Mouse (Mus musculus): ENCODE measurements around the gene Gm5294. TPM values are rescaled to one million over a fixed set of nuclear protein-coding genes. Genes with fewer than 3 reads are reported as not detected.

Gm5294 gene
- polyA plus RNA-seq, 1 experiment = not detected

- H3ac ChIP-seq (ENCODE audit: control insufficient read depth, insufficient read length) = no peak overlapping the region
- TF ChIP-seq POLR2A (IDR thresholded peaks at IDR 0.05; ENCODE audit: insufficient read length, low read depth) (no peak), POLR2AphosphoS2 (IDR thresholded peaks at IDR 0.05; ENCODE audit: insufficient read length, low read depth) (no peak), TCF12 (IDR thresholded peaks at IDR 0.05; ENCODE audit: insufficient read depth, poor library complexity, severe bottlenecking) (no peak), MAX (IDR thresholded peaks at IDR 0.05; ENCODE audit: low read depth) (no peak), USF1 (IDR thresholded peaks at IDR 0.05; ENCODE audit: low read depth) (no peak), REST (IDR thresholded peaks at IDR 0.05; ENCODE audit: insufficient read depth, insufficient read length) (no peak), E2F4 (IDR thresholded peaks at IDR 0.05; ENCODE audit: insufficient read depth) (no peak), SRF (IDR thresholded peaks at IDR 0.05; ENCODE audit: control insufficient read depth, insufficient read length, low read depth) (no peak), CEBPB (IDR thresholded peaks at IDR 0.05; ENCODE audit: insufficient read depth, poor library complexity, severe bottlenecking) (no peak), TCF3 (IDR thresholded peaks at IDR 0.05; ENCODE audit: insufficient read length, low read depth) (no peak), MYOD1 (IDR thresholded peaks at IDR 0.05; ENCODE audit: control insufficient read depth in 1 of 3, insufficient read length in 2 of 3, low read depth in 2 of 3) (no peak)
- no peak overlapping the region for H3K4me3 ChIP-seq
- H3K4me2 ChIP-seq (ENCODE audit: low read depth) = no peak overlapping the region
- no peaks in the 10 kb centered on the region for H3K27me3 ChIP-seq (ENCODE audit: control insufficient read depth, insufficient read depth, insufficient read length)
- H3K79me2 ChIP-seq (ENCODE audit: control insufficient read depth, insufficient read depth) = no peaks in the 10 kb centered on the region
- no peaks in the 10 kb centered on the region for H3K36me3 ChIP-seq (ENCODE audit: control insufficient read depth, insufficient read depth)
These were observed 26.6 kb downstream of the Gm5294 start for GRCm38 (mm10) chr5:138846506-138846905.

GRCm38 (mm10) chr5:138848102-138848501 lies 28.2 kb downstream of the Gm5294 start:
- TF ChIP-seq E2F4 (IDR thresholded peaks at IDR 0.05; ENCODE audit: insufficient read depth) = no peak
- TF ChIP-seq CEBPB (IDR thresholded peaks at IDR 0.05; ENCODE audit: insufficient read depth, poor library complexity, severe bottlenecking) = no peak
- TF ChIP-seq SRF (IDR thresholded peaks at IDR 0.05; ENCODE audit: control insufficient read depth, insufficient read length, low read depth) = no peak
- TF ChIP-seq REST (IDR thresholded peaks at IDR 0.05; ENCODE audit: insufficient read depth, insufficient read length) = no peak
- no peak for TF ChIP-seq USF1 (IDR thresholded peaks at IDR 0.05; ENCODE audit: low read depth)
- no peak for TF ChIP-seq MAX (IDR thresholded peaks at IDR 0.05; ENCODE audit: low read depth)
- no peak for TF ChIP-seq POLR2AphosphoS2 (IDR thresholded peaks at IDR 0.05; ENCODE audit: insufficient read length, low read depth)
- Histone ChIP-seq H3K4me2 (ENCODE audit: low read depth) (no peak overlapping the region), H3ac (ENCODE audit: control insufficient read depth, insufficient read length) (no peak overlapping the region), H3K36me3 (ENCODE audit: control insufficient read depth, insufficient read depth) (no peaks in the 10 kb centered on the region), H3K27me3 (ENCODE audit: control insufficient read depth, insufficient read depth, insufficient read length) (no peaks in the 10 kb centered on the region), H3K4me3 (no peak overlapping the region), H3K79me2 (ENCODE audit: control insufficient read depth, insufficient read depth) (no peaks in the 10 kb centered on the region)

- Histone ChIP-seq H3K4me3 (no peak overlapping the region), H3K79me2 (ENCODE audit: control insufficient read depth, insufficient read depth) (no peaks in the 10 kb centered on the region), H3K36me3 (ENCODE audit: control insufficient read depth, insufficient read depth) (no peaks in the 10 kb centered on the region), H3K4me2 (ENCODE audit: low read depth) (no peak overlapping the region), H3K27me3 (ENCODE audit: control insufficient read depth, insufficient read depth, insufficient read length) (no peaks in the 10 kb centered on the region), H3ac (ENCODE audit: control insufficient read depth, insufficient read length) (no peak overlapping the region)
- no peak for TF ChIP-seq CEBPB (IDR thresholded peaks at IDR 0.05; ENCODE audit: insufficient read depth, poor library complexity, severe bottlenecking)
- TF ChIP-seq MYOD1 (IDR thresholded peaks at IDR 0.05; ENCODE audit: control insufficient read depth in 1 of 3, insufficient read length in 2 of 3, low read depth in 2 of 3) = no peak
- TF ChIP-seq POLR2A (IDR thresholded peaks at IDR 0.05; ENCODE audit: insufficient read length, low read depth) = no peak
- no peak for TF ChIP-seq REST (IDR thresholded peaks at IDR 0.05; ENCODE audit: insufficient read depth, insufficient read length)
- TF ChIP-seq E2F4 (IDR thresholded peaks at IDR 0.05; ENCODE audit: insufficient read depth) = no peak
- no peak for TF ChIP-seq SRF (IDR thresholded peaks at IDR 0.05; ENCODE audit: control insufficient read depth, insufficient read length, low read depth)
- no peak for TF ChIP-seq MAX (IDR thresholded peaks at IDR 0.05; ENCODE audit: low read depth)
- no peak for TF ChIP-seq MYOG (IDR thresholded peaks at IDR 0.05; ENCODE audit: control insufficient read depth in 1 of 3, insufficient read depth in 1 of 3, insufficient read length in 2 of 3, low read depth in 2 of 3)
- no peak for TF ChIP-seq POLR2AphosphoS2 (IDR thresholded peaks at IDR 0.05; ENCODE audit: insufficient read length, low read depth)
- TF ChIP-seq USF1 (IDR thresholded peaks at IDR 0.05; ENCODE audit: low read depth) = no peak
- TF ChIP-seq TCF3 (IDR thresholded peaks at IDR 0.05; ENCODE audit: insufficient read length, low read depth) = no peak
- TF ChIP-seq TCF12 (IDR thresholded peaks at IDR 0.05; ENCODE audit: insufficient read depth, poor library complexity, severe bottlenecking) = no peak
These were observed 30.0 kb downstream of the Gm5294 start for GRCm38 (mm10) chr5:138849682-138850461.

- Histone ChIP-seq H3K4me3 (no peak overlapping the region), H3K36me3 (ENCODE audit: control insufficient read depth, insufficient read depth) (no peaks in the 10 kb centered on the region), H3K79me2 (ENCODE audit: control insufficient read depth, insufficient read depth) (no peaks in the 10 kb centered on the region), H3K4me2 (ENCODE audit: low read depth) (no peak overlapping the region), H3K27me3 (ENCODE audit: control insufficient read depth, insufficient read depth, insufficient read length) (no peaks in the 10 kb centered on the region), H3ac (ENCODE audit: control insufficient read depth, insufficient read length) (no peak overlapping the region)
- no peak for TF ChIP-seq POLR2AphosphoS2 (IDR thresholded peaks at IDR 0.05; ENCODE audit: insufficient read length, low read depth)
- TF ChIP-seq MAX (IDR thresholded peaks at IDR 0.05; ENCODE audit: low read depth) = no peak
- TF ChIP-seq MYOG (IDR thresholded peaks at IDR 0.05; ENCODE audit: control insufficient read depth in 1 of 3, insufficient read depth in 1 of 3, insufficient read length in 2 of 3, low read depth in 2 of 3) = no peak
These were observed 30.6 kb downstream of the Gm5294 start for GRCm38 (mm10) chr5:138850462-138850844.

GRCm38 (mm10) chr5:138851296-138851780 lies 31.5 kb downstream of the Gm5294 start:
- no peak overlapping the region for H3K4me3 ChIP-seq
- H3K36me3 ChIP-seq (ENCODE audit: control insufficient read depth, insufficient read depth) = no peaks in the 10 kb centered on the region
- no peaks in the 10 kb centered on the region for H3K27me3 ChIP-seq (ENCODE audit: control insufficient read depth, insufficient read depth, insufficient read length)
- TF ChIP-seq CEBPB (IDR thresholded peaks at IDR 0.05; ENCODE audit: insufficient read depth, poor library complexity, severe bottlenecking) (no peak), E2F4 (IDR thresholded peaks at IDR 0.05; ENCODE audit: insufficient read depth) (no peak), POLR2A (IDR thresholded peaks at IDR 0.05; ENCODE audit: insufficient read length, low read depth) (no peak), MYOG (IDR thresholded peaks at IDR 0.05; ENCODE audit: control insufficient read depth in 1 of 3, insufficient read depth in 1 of 3, insufficient read length in 2 of 3, low read depth in 2 of 3) (no peak), MAX (IDR thresholded peaks at IDR 0.05; ENCODE audit: low read depth) (no peak), SRF (IDR thresholded peaks at IDR 0.05; ENCODE audit: control insufficient read depth, insufficient read length, low read depth) (no peak), MYOD1 (IDR thresholded peaks at IDR 0.05; ENCODE audit: control insufficient read depth in 1 of 3, insufficient read length in 2 of 3, low read depth in 2 of 3) (no peak), TCF12 (IDR thresholded peaks at IDR 0.05; ENCODE audit: insufficient read depth, poor library complexity, severe bottlenecking) (no peak), USF1 (IDR thresholded peaks at IDR 0.05; ENCODE audit: low read depth) (no peak), REST (IDR thresholded peaks at IDR 0.05; ENCODE audit: insufficient read depth, insufficient read length) (no peak), TCF3 (IDR thresholded peaks at IDR 0.05; ENCODE audit: insufficient read length, low read depth) (no peak), POLR2AphosphoS2 (IDR thresholded peaks at IDR 0.05; ENCODE audit: insufficient read length, low read depth) (no peak)
- H3K79me2 ChIP-seq (ENCODE audit: control insufficient read depth, insufficient read depth) = no peaks in the 10 kb centered on the region
- no peak overlapping the region for H3ac ChIP-seq (ENCODE audit: control insufficient read depth, insufficient read length)
- H3K4me2 ChIP-seq (ENCODE audit: low read depth) = no peak overlapping the region

Data from myocyte (in vitro differentiated cells).